Mouse (Mus musculus): ENCODE measurements around the gene Golph3l. TPM values are rescaled to one million over a fixed set of nuclear protein-coding genes. Genes with fewer than 3 reads are reported as not detected.
"Not testable (repeated sequence)": the region's sequence is repeated elsewhere in the genome, so short reads cannot be mapped to it uniquely, and the experiment has no call there.

The Golph3l gene
- polyA plus RNA-seq, 1 experiment from 2014 or later = 33.4 TPM

DNA sequence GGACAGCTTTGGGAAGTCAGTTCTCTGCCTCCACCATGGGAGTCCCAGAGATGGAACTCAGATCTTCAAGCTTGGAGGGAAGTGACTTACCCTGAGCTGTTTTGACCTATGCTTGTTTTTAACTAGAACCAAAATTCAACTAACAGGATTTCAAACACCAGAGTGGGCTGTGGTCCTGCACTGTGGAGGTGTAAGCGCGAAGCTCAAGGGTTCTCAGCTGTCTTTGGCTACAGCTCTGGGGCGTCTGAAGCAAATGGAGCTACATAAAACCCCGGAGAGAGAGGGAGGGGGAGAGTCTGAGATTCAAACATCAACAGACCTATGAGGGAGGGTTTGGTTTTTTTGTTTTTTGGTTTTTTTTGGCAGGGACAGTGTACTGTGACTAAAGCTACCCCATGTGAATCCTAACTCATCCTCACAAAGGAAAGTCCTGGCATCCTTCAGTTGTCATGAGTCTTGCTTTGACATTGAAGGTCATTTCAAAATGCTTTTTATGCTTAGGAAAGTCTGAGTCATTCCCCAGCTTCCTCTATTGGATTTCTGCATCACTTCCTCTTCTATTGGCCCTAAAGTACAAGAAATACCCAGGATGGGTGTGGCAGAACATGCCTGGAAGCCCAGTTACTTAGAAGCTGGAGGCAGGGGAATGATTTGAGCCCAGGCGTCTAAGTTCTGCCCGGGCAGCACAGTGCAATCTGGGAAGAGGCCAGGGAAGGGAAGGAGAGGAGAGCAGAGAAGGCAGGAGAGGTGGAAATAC, 61.7 kb downstream of the Golph3l start:
- H3K9ac ChIP-seq (replicated peaks) = no peak overlapping the region
- no peak for ATAC-seq (replicated peaks)
- 84% methylated on average over 6 of the region's 6 CpGs for WGBS
- no peaks in the 10 kb centered on the region for H3K36me3 ChIP-seq
- H3K4me3 ChIP-seq = no peak overlapping the region
- no peaks in the 10 kb centered on the region for H3K9me3 ChIP-seq
- no peaks in the 10 kb centered on the region for H3K4me1 ChIP-seq
- H3K27ac ChIP-seq (replicated peaks) = no peak overlapping the region
- no peak overlapping the region for H3K4me2 ChIP-seq (replicated peaks)
- H3K27me3 ChIP-seq = no peaks in the 10 kb centered on the region

DNA sequence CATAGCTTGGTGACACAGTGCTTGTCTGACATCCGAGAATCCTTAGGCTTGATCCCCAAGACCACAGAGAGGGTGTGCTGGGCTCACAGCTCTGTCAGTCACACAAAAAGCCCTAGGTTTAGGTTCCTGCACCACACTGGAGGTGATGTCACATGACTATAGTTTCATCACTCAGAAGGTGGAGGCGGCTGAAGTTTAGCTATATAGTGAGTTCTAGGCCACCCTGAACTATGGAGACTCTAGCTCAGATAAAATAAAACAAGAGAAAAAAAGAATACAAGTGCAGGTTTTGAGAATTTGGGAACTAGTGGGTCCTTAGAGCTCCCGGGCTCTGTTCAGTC, 62.3 kb downstream of the Golph3l start:
- 92% methylated on average over 3 of the region's 3 CpGs for WGBS

DNA sequence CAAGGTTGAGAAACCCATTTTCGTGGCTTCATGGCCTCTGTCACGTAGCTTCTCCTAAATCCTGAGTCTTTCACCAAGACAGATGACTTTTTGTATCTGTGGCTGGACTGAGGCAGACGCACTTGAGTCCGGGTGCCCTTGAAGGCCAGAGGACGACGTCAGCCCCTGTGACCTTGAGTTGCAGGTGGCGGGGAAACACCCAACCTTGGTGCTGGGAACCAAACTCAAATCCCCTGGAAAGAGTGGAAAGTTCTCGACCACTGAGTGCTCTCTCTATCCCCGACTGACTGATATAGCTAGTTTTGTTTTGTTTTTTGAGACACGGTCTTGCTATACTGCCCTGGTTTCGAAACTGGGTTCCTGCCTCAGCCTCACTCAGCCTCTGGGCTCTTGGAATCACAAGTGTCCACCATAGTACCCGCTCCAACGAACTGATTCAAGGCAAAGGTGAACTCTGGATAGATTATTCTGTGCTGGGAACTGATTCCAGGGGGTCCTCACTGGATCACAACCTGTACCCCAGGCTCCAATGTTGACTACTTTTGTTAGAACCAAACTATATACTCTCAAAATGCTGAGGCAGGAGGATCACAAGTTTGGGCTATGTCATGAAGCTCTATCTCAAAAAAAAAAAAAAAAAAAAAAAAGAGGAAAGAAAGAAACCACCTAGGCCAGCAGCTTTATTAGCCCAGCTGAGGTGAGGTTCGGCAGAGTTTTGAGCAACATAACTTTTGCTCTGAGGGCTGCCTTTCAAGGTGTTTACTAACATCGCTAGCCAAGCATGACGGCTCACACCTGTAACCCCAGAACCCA, 62.9 kb downstream of the Golph3l start:
- no peak overlapping the region for H3K4me2 ChIP-seq (replicated peaks)
- H3K4me3 ChIP-seq = no peak overlapping the region
- H3K9ac ChIP-seq (replicated peaks) = no peak overlapping the region
- H3K27me3 ChIP-seq = no peaks in the 10 kb centered on the region
- no peaks in the 10 kb centered on the region for H3K9me3 ChIP-seq
- no peak overlapping the region for H3K27ac ChIP-seq (replicated peaks)
- H3K4me1 ChIP-seq = no peaks in the 10 kb centered on the region
- ATAC-seq (replicated peaks) = no peak
- 92% methylated on average over 16 of the region's 16 CpGs for WGBS
- no peaks in the 10 kb centered on the region for H3K36me3 ChIP-seq

More for the DNA sequence above, 62.3 kb downstream of the Golph3l start:
- Histone ChIP-seq H3K27ac (replicated peaks) (no peak overlapping the region), H3K4me3 (no peak overlapping the region), H3K36me3 (no peaks in the 10 kb centered on the region), H3K9me3 (no peaks in the 10 kb centered on the region), H3K4me1 (no peaks in the 10 kb centered on the region), H3K9ac (replicated peaks) (no peak overlapping the region), H3K4me2 (replicated peaks) (no peak overlapping the region), H3K27me3 (no peaks in the 10 kb centered on the region)
- ATAC-seq (replicated peaks) = no peak

DNA sequence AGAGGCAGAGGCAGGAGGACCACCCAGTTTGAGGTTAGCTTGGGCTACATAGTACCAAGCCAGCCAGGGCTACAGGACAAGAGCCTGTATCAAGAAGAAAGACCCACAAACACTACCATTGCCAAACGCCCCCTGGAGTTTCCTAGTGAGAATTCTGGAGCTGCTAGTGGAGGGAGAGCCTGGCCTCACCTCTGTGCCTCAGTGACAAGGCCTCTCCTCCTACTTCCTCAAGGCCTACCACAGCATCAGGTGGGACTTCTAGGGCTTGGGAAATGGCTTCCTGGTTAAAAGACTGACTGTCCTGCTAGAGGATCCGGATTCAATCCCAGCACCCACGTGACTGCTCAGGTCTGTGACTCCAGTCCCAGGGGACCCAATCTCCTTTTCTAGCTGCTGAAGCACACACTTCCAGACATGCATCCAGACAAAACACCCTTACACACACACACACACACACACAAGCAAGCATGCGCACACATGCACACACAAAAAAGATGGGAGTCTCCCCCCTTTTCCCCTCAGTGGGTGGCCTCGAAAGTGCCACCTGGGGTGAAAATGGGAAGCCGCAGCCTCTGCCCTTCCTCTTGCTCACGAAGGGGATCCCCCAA, 63.6 kb downstream of the Golph3l start:
- Histone ChIP-seq H3K4me2 (replicated peaks) (no peak overlapping the region), H3K4me1 (no peaks in the 10 kb centered on the region), H3K4me3 (no peak overlapping the region), H3K9ac (replicated peaks) (no peak overlapping the region), H3K36me3 (no peaks in the 10 kb centered on the region), H3K9me3 (no peaks in the 10 kb centered on the region), H3K27me3 (no peaks in the 10 kb centered on the region), H3K27ac (replicated peaks) (no peak overlapping the region)
- 60% methylated on average over 7 of the region's 7 CpGs for WGBS
- no peak for ATAC-seq (replicated peaks)

DNA sequence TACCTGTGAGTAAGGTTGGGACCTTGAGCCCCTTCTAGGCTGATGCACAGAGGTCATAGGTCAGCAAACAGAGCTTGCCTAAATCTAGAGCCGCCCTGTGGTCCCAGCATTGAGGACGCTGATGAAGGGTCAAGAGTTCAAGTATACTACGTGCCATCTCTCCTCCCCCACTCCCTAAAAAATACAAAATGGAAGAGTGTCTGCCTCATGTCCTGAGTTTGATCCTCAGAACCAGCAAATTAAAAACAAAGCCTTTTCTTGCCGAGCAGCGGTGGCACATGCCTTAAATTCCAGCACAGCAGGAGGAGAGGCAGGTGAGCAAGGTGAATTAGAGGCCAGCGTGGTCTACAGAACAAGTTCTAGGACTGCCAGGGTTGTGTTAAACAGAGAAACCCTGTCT, 64.1 kb downstream of the Golph3l start:
- Histone ChIP-seq H3K27ac (replicated peaks) (no peak overlapping the region), H3K9ac (replicated peaks) (no peak overlapping the region), H3K4me1 (peaks cover 4% of the 10 kb centered on the region), H3K36me3 (no peaks in the 10 kb centered on the region), H3K27me3 (no peaks in the 10 kb centered on the region), H3K9me3 (no peaks in the 10 kb centered on the region), H3K4me3 (no peak overlapping the region), H3K4me2 (replicated peaks) (no peak overlapping the region)
- 21% methylated on average over 6 of the region's 6 CpGs for WGBS
- ATAC-seq (replicated peaks) = no peak

DNA sequence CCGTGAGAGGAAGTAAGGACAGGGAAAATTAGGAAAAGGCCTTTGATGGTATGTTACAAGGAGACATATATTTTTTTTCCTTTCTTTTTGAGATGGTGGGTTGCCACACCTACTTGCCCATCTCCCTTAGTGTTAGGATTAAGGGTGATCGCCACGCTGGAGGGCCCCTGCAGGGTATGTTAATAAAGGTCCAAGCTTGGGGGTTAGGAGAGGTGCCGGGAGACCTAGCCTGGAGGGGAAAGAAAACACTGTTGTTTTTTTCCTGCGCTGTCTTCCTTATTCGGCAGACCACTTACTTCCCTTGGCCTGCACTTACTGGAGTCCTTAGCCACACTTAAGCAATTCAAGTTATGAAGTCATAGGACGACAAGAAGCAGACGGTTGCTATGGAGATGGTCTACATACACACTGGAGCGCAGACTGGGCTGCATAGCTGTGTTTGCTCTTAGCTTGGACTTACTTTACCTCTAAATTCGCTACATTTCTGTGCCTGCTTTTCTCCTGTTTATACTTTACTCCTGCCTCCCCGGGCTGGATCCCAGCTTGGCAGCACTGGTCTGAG, 64.8 kb downstream of the Golph3l start:
- Histone ChIP-seq H3K36me3 (no peaks in the 10 kb centered on the region), H3K4me3 (no peak overlapping the region), H3K9ac (replicated peaks) (no peak overlapping the region), H3K27me3 (no peaks in the 10 kb centered on the region), H3K4me2 (replicated peaks) (no peak overlapping the region), H3K9me3 (no peaks in the 10 kb centered on the region), H3K4me1 (peaks cover 4% of the 10 kb centered on the region), H3K27ac (replicated peaks) (no peak overlapping the region)
- ATAC-seq (replicated peaks) = no peak
- WGBS = 26% methylated on average over 11 of the region's 11 CpGs

DNA sequence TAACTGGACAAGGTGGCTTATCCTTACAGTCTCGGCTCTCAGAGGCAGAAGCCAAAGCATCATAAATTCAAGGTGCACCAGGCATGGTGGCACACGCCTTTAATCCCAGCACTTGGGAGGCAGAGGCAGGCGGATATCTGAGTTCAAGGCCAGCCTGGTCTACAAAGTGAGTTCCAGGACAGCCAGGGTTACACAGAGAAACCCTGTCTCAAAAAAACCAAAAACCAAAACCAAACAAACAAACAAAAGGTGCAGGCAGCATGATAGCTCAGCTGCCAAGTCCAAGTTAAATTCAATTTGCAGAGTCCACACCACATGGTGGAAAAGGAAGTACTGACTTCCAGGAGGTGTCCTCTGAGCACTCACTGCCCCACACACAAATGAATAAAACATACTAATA, 65.6 kb downstream of the Golph3l start:
- not testable (repeated sequence) for ATAC-seq (replicated peaks); H3K9ac ChIP-seq (replicated peaks); H3K4me1 ChIP-seq; H3K9me3 ChIP-seq; H3K36me3 ChIP-seq; H3K27ac ChIP-seq (replicated peaks); H3K4me3 ChIP-seq; H3K27me3 ChIP-seq; H3K4me2 ChIP-seq (replicated peaks)
- 94% methylated on average over 3 of the region's 3 CpGs for WGBS

DNA sequence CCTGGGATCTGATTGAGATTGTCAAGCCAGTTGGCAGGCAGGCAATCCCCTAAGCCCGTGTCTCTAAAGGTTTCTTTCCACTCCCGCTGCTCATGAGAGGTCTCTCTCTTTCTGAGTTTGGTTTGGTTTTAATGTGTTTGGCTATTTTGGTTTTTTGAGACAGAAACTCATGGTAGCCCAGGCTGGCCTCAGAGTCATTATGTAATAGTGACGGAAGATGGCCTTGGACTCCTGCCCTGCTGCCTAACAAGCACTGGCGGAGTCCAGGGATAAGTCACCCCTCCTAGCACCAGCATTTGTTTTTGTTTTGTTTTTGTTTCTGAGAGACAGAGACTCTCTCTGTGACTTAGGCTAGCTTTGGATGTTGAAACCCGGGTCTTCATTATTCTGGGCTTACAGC, 66.7 kb downstream of the Golph3l start:
- no peak for ATAC-seq (replicated peaks)

DNA sequence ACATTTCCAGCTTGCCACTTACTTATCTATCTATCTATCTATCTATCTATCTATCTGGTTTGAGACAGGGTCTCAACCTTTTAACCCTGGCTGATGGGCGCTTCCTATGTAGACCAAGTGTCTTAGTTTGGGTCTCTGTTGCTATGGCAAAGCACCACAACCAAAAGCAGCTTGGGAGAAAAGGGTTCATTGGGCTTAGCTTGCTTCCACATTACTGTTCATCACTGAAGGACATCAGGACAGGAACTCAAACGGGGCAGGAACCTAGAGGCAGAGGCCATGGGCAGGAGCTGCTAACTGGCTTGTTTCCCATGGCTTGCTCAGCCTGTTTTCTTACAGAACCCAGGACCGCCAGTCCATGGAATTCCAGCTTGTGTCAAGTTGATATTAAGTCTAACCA, 68.4 kb downstream of the Golph3l start:
- Histone ChIP-seq H3K4me3 (no peak overlapping the region), H3K27ac (replicated peaks) (no peak overlapping the region), H3K4me1 (peaks cover 24% of the 10 kb centered on the region), H3K4me2 (replicated peaks) (no peak overlapping the region), H3K9ac (replicated peaks) (no peak overlapping the region), H3K27me3 (no peaks in the 10 kb centered on the region), H3K36me3 (peaks cover 11% of the 10 kb centered on the region; the same call in 1 of the 2 replicates), H3K9me3 (no peaks in the 10 kb centered on the region)
- ATAC-seq (replicated peaks) = no peak
- WGBS = 94% methylated on average over 3 of the region's 3 CpGs

More for the DNA sequence above, 66.7 kb downstream of the Golph3l start:
- no peak overlapping the region for H3K4me2 ChIP-seq (replicated peaks)
- H3K4me3 ChIP-seq = no peak overlapping the region
- H3K4me1 ChIP-seq = peaks cover 8% of the 10 kb centered on the region
- no peaks in the 10 kb centered on the region for H3K36me3 ChIP-seq
- H3K27me3 ChIP-seq = no peaks in the 10 kb centered on the region
- 82% methylated on average over 5 of the region's 5 CpGs for WGBS
- no peak overlapping the region for H3K27ac ChIP-seq (replicated peaks)
- H3K9me3 ChIP-seq = no peaks in the 10 kb centered on the region
- no peak overlapping the region for H3K9ac ChIP-seq (replicated peaks)

DNA sequence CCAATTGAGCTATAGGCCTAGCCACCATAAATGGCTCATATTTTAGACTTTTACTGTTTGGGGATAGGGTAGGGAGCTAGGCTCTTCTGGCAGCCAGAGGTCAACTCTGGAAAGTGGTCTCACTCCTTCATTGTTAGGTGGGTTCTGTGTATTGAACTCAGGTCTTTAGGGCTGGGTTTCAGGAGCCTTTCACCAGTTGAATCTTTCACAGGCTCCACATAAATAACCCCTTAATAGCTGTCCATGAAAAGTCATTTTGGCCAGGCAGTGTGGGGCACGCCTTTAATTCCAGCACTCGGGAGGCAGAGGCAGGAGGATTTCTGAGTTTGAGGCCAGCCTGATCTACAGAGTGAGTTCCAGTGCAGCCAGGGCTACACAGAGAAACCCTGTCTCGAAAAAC, 69.0 kb downstream of the Golph3l start:
- H3K4me3 ChIP-seq = peak overlapping the region; percentile 80
- 92% methylated on average over 3 of the region's 3 CpGs for WGBS
- peak overlapping the region; percentile 79; the same call in 1 of the 2 replicates for H3K4me2 ChIP-seq (replicated peaks)
- peak overlapping the region; percentile 99; the same call in 1 of the 2 replicates for H3K9ac ChIP-seq (replicated peaks)
- H3K27ac ChIP-seq (replicated peaks) = peak overlapping the region; percentile 98
- no peak for ATAC-seq (replicated peaks)
- H3K9me3 ChIP-seq = no peaks in the 10 kb centered on the region
- no peaks in the 10 kb centered on the region for H3K27me3 ChIP-seq
- peaks cover 17% of the 10 kb centered on the region; the same call in 1 of the 2 replicates for H3K36me3 ChIP-seq
- peaks cover 30% of the 10 kb centered on the region for H3K4me1 ChIP-seq

DNA sequence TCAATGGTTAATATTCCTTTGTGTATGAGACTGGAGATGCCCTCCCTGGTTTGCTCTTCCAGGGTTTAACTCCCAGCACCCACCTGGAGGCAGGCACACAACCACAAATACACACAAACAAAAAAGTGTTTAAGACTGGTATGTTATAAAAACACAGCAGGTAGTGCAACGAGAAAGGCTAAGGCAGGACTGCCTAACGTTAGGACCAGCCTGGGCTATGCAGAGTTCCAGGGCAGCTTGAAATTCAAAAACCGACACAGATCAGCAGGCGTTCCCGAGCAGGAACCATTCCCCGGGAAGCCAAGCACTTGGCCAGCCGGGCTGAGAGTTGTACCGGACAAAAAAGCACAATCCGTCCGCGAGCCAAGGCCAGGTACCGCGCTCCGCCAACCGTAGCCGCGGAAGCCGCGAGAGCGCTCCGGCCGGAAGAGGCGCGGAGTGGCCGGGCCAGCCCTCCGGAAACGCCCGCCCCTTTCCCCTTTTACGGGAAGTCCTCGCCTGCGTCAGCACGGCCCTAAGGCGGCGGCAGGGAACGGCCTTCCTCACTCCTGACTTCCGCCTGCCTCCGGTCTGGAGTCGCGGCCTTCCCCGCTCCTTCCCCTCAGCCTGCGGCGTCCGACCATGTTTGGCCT, 69.6 kb downstream of the Golph3l start, which contains the start of gene Mcl1:
Mcl1 (plus strand) TSS at position 553 of the 632 bp plus-strand sequence.
- H3K36me3 ChIP-seq = peaks cover 20% of the 10 kb centered on the region
- no peaks in the 10 kb centered on the region for H3K9me3 ChIP-seq
- peak within 1 kb of the TSS; percentile 79 for H3K4me2 ChIP-seq (replicated peaks)
- peak within 1 kb of the TSS; percentile 98 for H3K27ac ChIP-seq (replicated peaks)
- peaks cover 37% of the 10 kb centered on the region for H3K4me1 ChIP-seq
- under 1% methylated on average over 43 of the region's 43 CpGs for WGBS
- no peaks in the 10 kb centered on the region for H3K27me3 ChIP-seq
- peak within 1 kb of the TSS; percentile 80 for H3K4me3 ChIP-seq
- ATAC-seq (replicated peaks) = peak; percentile 99
- peak within 1 kb of the TSS; percentile 99 for H3K9ac ChIP-seq (replicated peaks)
